Comparison of ENCODE assay signal across 15 mouse cellular contexts in genomic region chr9:110617081-110617480, GRCm38 (mm10). TPM values are rescaled to one million over a fixed set of nuclear protein-coding genes. Genes with fewer than 3 reads are reported as not detected.
A peak's percentile ranks its signal among the peaks of the same experiment; 100 is the strongest.
DNase-seq lines count a peak whose midpoint lies in the region; ATAC-seq and TF ChIP-seq lines count a peak whose summit lies in the region.
"Had no signal": no experiment of that assay in that cellular context is flagged by ENCODE, and none has a peak within 500 bp of the region (broad histone marks: within the 10 kb centered on the region; RNA-seq: fewer than 3 reads in every experiment).

No protein-coding gene starts in this region.

- ATAC-seq in forebrain, embryonic 11.5 days (replicated peaks; ENCODE audit: low FRiP score), result no peak
- ATAC-seq in kidney, embryonic 15.5 days (replicated peaks; ENCODE audit: low FRiP score), result no peak
- no peak for ATAC-seq in kidney, embryonic 16.5 days (ENCODE audit: low FRiP score, low TSS enrichment)
- ATAC-seq in stomach, embryonic 16.5 days (ENCODE audit: insufficient read depth, low FRiP score), result no peak
- no peak for ATAC-seq in stomach, postnatal 0 days (ENCODE audit: low FRiP score, low TSS enrichment)
- ATAC-seq: activated CD4-positive, CD25-positive, alpha-beta regulatory T cell, adult 4 months; forebrain, embryonic 13.5 days; midbrain, embryonic 16.5 days had no signal

- H3K27me3 ChIP-seq in forebrain, embryonic 11.5 days (ENCODE audit: control insufficient read depth, insufficient read depth, low read length), result no peaks in the 10 kb centered on the region
- no peaks in the 10 kb centered on the region for H3K27me3 ChIP-seq in forebrain, embryonic 10.5 days (ENCODE audit: poor library complexity, severe bottlenecking)
- H3K27me3 ChIP-seq in kidney, embryonic 15.5 days, result no peaks in the 10 kb centered on the region
- H3K27me3 ChIP-seq in kidney, embryonic 16.5 days (ENCODE audit: insufficient read depth, low read length), result no peaks in the 10 kb centered on the region
- no peaks in the 10 kb centered on the region for H3K27me3 ChIP-seq in stomach, embryonic 16.5 days (ENCODE audit: control insufficient read depth, insufficient read depth, low read length)
- H3K27me3 ChIP-seq in stomach, postnatal 0 days (ENCODE audit: control insufficient read depth, insufficient read depth, low read length), result no peaks in the 10 kb centered on the region
- H3K27me3 ChIP-seq: forebrain, embryonic 13.5 days; hindbrain, embryonic 15.5 days; liver, embryonic 13.5 days had no signal

- H3K9me3 ChIP-seq in forebrain, embryonic 11.5 days (ENCODE audit: control insufficient read depth, low read length), result no peaks in the 10 kb centered on the region
- no peaks in the 10 kb centered on the region for H3K9me3 ChIP-seq in forebrain, embryonic 10.5 days
- no peaks in the 10 kb centered on the region for H3K9me3 ChIP-seq in kidney, embryonic 15.5 days (replicated peaks)
- no peaks in the 10 kb centered on the region for H3K9me3 ChIP-seq in kidney, embryonic 16.5 days (ENCODE audit: low read length)
- H3K9me3 ChIP-seq in stomach, embryonic 16.5 days (replicated peaks; ENCODE audit: control insufficient read depth, low read length), result no peaks in the 10 kb centered on the region
- no peaks in the 10 kb centered on the region for H3K9me3 ChIP-seq in stomach, postnatal 0 days (ENCODE audit: control insufficient read depth, low read length)
- H3K9me3 ChIP-seq: forebrain, embryonic 13.5 days; hindbrain, embryonic 15.5 days; liver, embryonic 13.5 days had no signal

- no peak overlapping the region for H3K4me2 ChIP-seq in forebrain, embryonic 11.5 days (ENCODE audit: low read depth, low read length, severe bottlenecking)
- H3K4me2 ChIP-seq in kidney, embryonic 15.5 days, result no peak overlapping the region
- H3K4me2 ChIP-seq in kidney, embryonic 16.5 days (replicated peaks; ENCODE audit: low read depth, low read length), result no peak overlapping the region
- H3K4me2 ChIP-seq in stomach, embryonic 16.5 days (ENCODE audit: low read depth, low read length), result no peak overlapping the region
- H3K4me2 ChIP-seq in stomach, postnatal 0 days (replicated peaks; ENCODE audit: low read depth), result no peak overlapping the region
- H3K4me2 ChIP-seq: forebrain, embryonic 13.5 days; hindbrain, embryonic 15.5 days; liver, embryonic 13.5 days had no signal

- 83% methylated on average over 3 of the region's 3 CpGs for WGBS in forebrain, embryonic 11.5 days
- 86% methylated on average over 3 of the region's 3 CpGs for WGBS in forebrain, embryonic 10.5 days
- WGBS in kidney, embryonic 15.5 days, result 68% methylated on average over 3 of the region's 3 CpGs
- 76% methylated on average over 3 of the region's 3 CpGs for WGBS in kidney, embryonic 16.5 days
- WGBS in stomach, embryonic 16.5 days, result 75% methylated on average over 3 of the region's 3 CpGs
- 74% methylated on average over 3 of the region's 3 CpGs for WGBS in stomach, postnatal 0 days

- H3K4me1 ChIP-seq in forebrain, embryonic 11.5 days (replicated peaks; ENCODE audit: control insufficient read depth, insufficient read depth, low read length), result no peaks in the 10 kb centered on the region
- H3K4me1 ChIP-seq in forebrain, embryonic 10.5 days, result 0 out of 2 replicates have a peak, but pooled peaks cover 2% of the 10 kb centered on the region
- H3K4me1 ChIP-seq in kidney, embryonic 15.5 days, result no peaks in the 10 kb centered on the region
- no peaks in the 10 kb centered on the region for H3K4me1 ChIP-seq in kidney, embryonic 16.5 days (ENCODE audit: insufficient read depth, low read length)
- no peaks in the 10 kb centered on the region for H3K4me1 ChIP-seq in stomach, embryonic 16.5 days (ENCODE audit: control insufficient read depth, insufficient read depth, low read length)
- H3K4me1 ChIP-seq in stomach, postnatal 0 days (replicated peaks; ENCODE audit: control insufficient read depth, insufficient read depth), result no peaks in the 10 kb centered on the region
- H3K4me1 ChIP-seq: forebrain, embryonic 13.5 days; hindbrain, embryonic 15.5 days had no signal

- H3K4me3 ChIP-seq in forebrain, embryonic 11.5 days (ENCODE audit: low read depth, low read length), result no peak overlapping the region
- H3K4me3 ChIP-seq in forebrain, embryonic 10.5 days, result no peak overlapping the region
- no peak overlapping the region for H3K4me3 ChIP-seq in kidney, embryonic 15.5 days (replicated peaks)
- no peak overlapping the region for H3K4me3 ChIP-seq in kidney, embryonic 16.5 days (ENCODE audit: low read length)
- H3K4me3 ChIP-seq in stomach, embryonic 16.5 days (replicated peaks; ENCODE audit: low read length), result no peak overlapping the region
- H3K4me3 ChIP-seq in stomach, postnatal 0 days (ENCODE audit: low read depth, low read length), result no peak overlapping the region
- H3K4me3 ChIP-seq: forebrain, embryonic 13.5 days; hindbrain, embryonic 15.5 days; liver, embryonic 13.5 days had no signal

- no peak overlapping the region for H3K27ac ChIP-seq in forebrain, embryonic 11.5 days (ENCODE audit: low read depth, low read length)
- no peak overlapping the region for H3K27ac ChIP-seq in forebrain, embryonic 10.5 days
- peak overlapping the region; percentile 3; the same call in 1 of the 2 replicates for H3K27ac ChIP-seq in kidney, embryonic 15.5 days
- H3K27ac ChIP-seq in kidney, embryonic 16.5 days (ENCODE audit: low read length), result no peak overlapping the region
- H3K27ac ChIP-seq in stomach, embryonic 16.5 days (ENCODE audit: low read length), result peak overlapping the region; percentile 23; the same call in 1 of the 2 replicates
- no peak overlapping the region for H3K27ac ChIP-seq in stomach, postnatal 0 days (replicated peaks)
- H3K27ac ChIP-seq: forebrain, embryonic 13.5 days; hindbrain, embryonic 15.5 days; liver, embryonic 13.5 days had no signal

- H3K36me3 ChIP-seq in forebrain, embryonic 11.5 days (ENCODE audit: control insufficient read depth, insufficient read depth, low read length), result peaks cover 8% of the 10 kb centered on the region; the same call in 1 of the 2 replicates
- H3K36me3 ChIP-seq in forebrain, embryonic 10.5 days (replicated peaks), result peaks cover 95% of the 10 kb centered on the region
- H3K36me3 ChIP-seq in kidney, embryonic 15.5 days, result peaks cover 91% of the 10 kb centered on the region
- H3K36me3 ChIP-seq in kidney, embryonic 16.5 days (ENCODE audit: insufficient read depth, low read length), result peaks cover 62% of the 10 kb centered on the region
- peaks cover 29% of the 10 kb centered on the region for H3K36me3 ChIP-seq in stomach, embryonic 16.5 days (ENCODE audit: control insufficient read depth, insufficient read depth, low read length)
- peaks cover 24% of the 10 kb centered on the region for H3K36me3 ChIP-seq in stomach, postnatal 0 days (ENCODE audit: control insufficient read depth, insufficient read depth, low read length)

- peak; percentile 43 for DNase-seq in forebrain, embryonic 11.5 days (ENCODE audit: low spot score)
- DNase-seq in forebrain, embryonic 10.5 days (ENCODE audit: extremely low spot score, low spot score), result no peak
- DNase-seq in stomach, postnatal 0 days (ENCODE audit: low spot score), result no peak
- peak; percentile 35 to 50 for DNase-seq in heart, postnatal 10 days
- DNase-seq in urinary bladder, adult 2 months (ENCODE audit: low spot score), result no peak
- DNase-seq: cerebellum, adult 18-20 months; liver, embryonic 13.5 days; right cerebral cortex, postnatal 4 days had no signal

- TF ChIP-seq EP300 in stomach, postnatal 0 days (optimal IDR thresholded peaks at IDR 0.05), result no peak

- H3K9ac ChIP-seq in forebrain, embryonic 11.5 days (ENCODE audit: low read length), result no peak overlapping the region
- no peak overlapping the region for H3K9ac ChIP-seq in kidney, embryonic 15.5 days
- no peak overlapping the region for H3K9ac ChIP-seq in kidney, embryonic 16.5 days (replicated peaks; ENCODE audit: low read length)
- H3K9ac ChIP-seq in stomach, embryonic 16.5 days (ENCODE audit: low read length), result no peak overlapping the region
- H3K9ac ChIP-seq in stomach, postnatal 0 days (ENCODE audit: low read length), result no peak overlapping the region
- H3K9ac ChIP-seq: forebrain, embryonic 13.5 days; hindbrain, embryonic 15.5 days; liver, embryonic 13.5 days had no signal

- no peak for TF ChIP-seq CTCF in stomach, postnatal 0 days (IDR thresholded peaks at IDR 0.05; ENCODE audit: low read depth)

- intact Hi-C loops in heart, postnatal 10 days (cut with DNase I), result no loop called here

RNA-seq across cellular contexts. Expression of gene Nradd, which starts 7.2 kb away (rescaled TPM):
- polyA plus RNA-seq in forebrain, embryonic 11.5 days (2014; fragmentation: Nextera tagmentation; extraction: Ambion mirVana), result 20.6 and 22.9 TPM in 2 replicates
- polyA plus RNA-seq in forebrain, embryonic 10.5 days (2016; fragmentation: Nextera tagmentation; extraction: Ambion mirVana), result 36.3 and 36.4 TPM in 2 replicates
- polyA plus RNA-seq in kidney, embryonic 15.5 days (2015; fragmentation: Nextera tagmentation; extraction: Ambion mirVana), result 55.2 and 56.4 TPM in 2 replicates
- polyA plus RNA-seq in kidney, embryonic 16.5 days (2015; fragmentation: Nextera tagmentation; extraction: Ambion mirVana), result 60.0 and 61.4 TPM in 2 replicates
- polyA plus RNA-seq in stomach, embryonic 16.5 days (2015; fragmentation: Nextera tagmentation; extraction: Ambion mirVana), result 27.2 and 27.6 TPM in 2 replicates
- 14.5 and 15.9 TPM in 2 replicates for polyA plus RNA-seq in stomach, postnatal 0 days (2015; fragmentation: Nextera tagmentation; extraction: Ambion mirVana)
- total RNA-seq in heart, postnatal 10 days (2021), result 1 to 10 TPM; 2.2 to 2.3 TPM
- 26.8 and 36.6 TPM in 2 replicates for polyA plus RNA-seq in urinary bladder, adult 2 months (2012; rRNA removed)

RNA-seq across cellular contexts. Expression of gene Nbeal2, which starts 36.9 kb away (rescaled TPM):
- 2.2 and 2.4 TPM in 2 replicates for polyA plus RNA-seq in forebrain, embryonic 11.5 days (2014; fragmentation: Nextera tagmentation; extraction: Ambion mirVana)
- polyA plus RNA-seq in forebrain, embryonic 10.5 days (2016; fragmentation: Nextera tagmentation; extraction: Ambion mirVana), result 1.4 and 2.0 TPM in 2 replicates
- polyA plus RNA-seq in kidney, embryonic 15.5 days (2015; fragmentation: Nextera tagmentation; extraction: Ambion mirVana), result 3.7 and 5.5 TPM in 2 replicates
- polyA plus RNA-seq in kidney, embryonic 16.5 days (2015; fragmentation: Nextera tagmentation; extraction: Ambion mirVana), result 4.8 and 5.0 TPM in 2 replicates
- polyA plus RNA-seq in stomach, embryonic 16.5 days (2015; fragmentation: Nextera tagmentation; extraction: Ambion mirVana), result 10.9 and 12.1 TPM in 2 replicates
- polyA plus RNA-seq in stomach, postnatal 0 days (2015; fragmentation: Nextera tagmentation; extraction: Ambion mirVana), result 5.7 and 6.2 TPM in 2 replicates
- total RNA-seq in heart, postnatal 10 days (2021), result 1 to 10 TPM; 8.3 to 8.7 TPM
- polyA plus RNA-seq in urinary bladder, adult 2 months (2012; rRNA removed), result 42.8 and 59.9 TPM in 2 replicates

RNA-seq across cellular contexts. Expression of gene Ccdc12, which starts 39.2 kb away (rescaled TPM):
- 149 and 164 TPM in 2 replicates for polyA plus RNA-seq in forebrain, embryonic 11.5 days (2014; fragmentation: Nextera tagmentation; extraction: Ambion mirVana)
- polyA plus RNA-seq in forebrain, embryonic 10.5 days (2016; fragmentation: Nextera tagmentation; extraction: Ambion mirVana), result 178 and 183 TPM in 2 replicates
- 151 and 157 TPM in 2 replicates for polyA plus RNA-seq in kidney, embryonic 15.5 days (2015; fragmentation: Nextera tagmentation; extraction: Ambion mirVana)
- 154 and 155 TPM in 2 replicates for polyA plus RNA-seq in kidney, embryonic 16.5 days (2015; fragmentation: Nextera tagmentation; extraction: Ambion mirVana)
- 148 and 153 TPM in 2 replicates for polyA plus RNA-seq in stomach, embryonic 16.5 days (2015; fragmentation: Nextera tagmentation; extraction: Ambion mirVana)
- 139 and 144 TPM in 2 replicates for polyA plus RNA-seq in stomach, postnatal 0 days (2015; fragmentation: Nextera tagmentation; extraction: Ambion mirVana)
- total RNA-seq in heart, postnatal 10 days (2021), result 10 to 100 TPM; 69.6 to 78.9 TPM
- 119 and 152 TPM in 2 replicates for polyA plus RNA-seq in urinary bladder, adult 2 months (2012; rRNA removed)

Comparison
In these comparisons a context has a peak if more than half of its experiments do, and no peak if none do; other contexts are left out.
1. DNase-seq: peak in forebrain, embryonic 11.5 days (single experiment) and heart, postnatal 10 days (2 of 2); none in forebrain, embryonic 10.5 days (single experiment), stomach, postnatal 0 days (single experiment) and urinary bladder, adult 2 months (single experiment).
2. H3K27ac ChIP-seq: peak in kidney, embryonic 15.5 days (single experiment) and stomach, embryonic 16.5 days (single experiment); none in forebrain, embryonic 11.5 days (single experiment), forebrain, embryonic 10.5 days (single experiment), kidney, embryonic 16.5 days (single experiment) and stomach, postnatal 0 days (single experiment).